Mouse (Mus musculus): ENCODE measurements around the gene Srgap2.
A peak's percentile ranks its signal among the peaks of the same experiment; 100 is the strongest.
"Not testable (repeated sequence)": the region's sequence is repeated elsewhere in the genome, so short reads cannot be mapped to it uniquely, and the experiment has no call there.

Gene Srgap2

GRCm38 (mm10) chr1:131357213-131357612 is 169.9 kb downstream of the Srgap2 start:
- no peak for ATAC-seq (ENCODE audit: insufficient number of reproducible peaks, low FRiP score, low TSS enrichment)

DNA sequence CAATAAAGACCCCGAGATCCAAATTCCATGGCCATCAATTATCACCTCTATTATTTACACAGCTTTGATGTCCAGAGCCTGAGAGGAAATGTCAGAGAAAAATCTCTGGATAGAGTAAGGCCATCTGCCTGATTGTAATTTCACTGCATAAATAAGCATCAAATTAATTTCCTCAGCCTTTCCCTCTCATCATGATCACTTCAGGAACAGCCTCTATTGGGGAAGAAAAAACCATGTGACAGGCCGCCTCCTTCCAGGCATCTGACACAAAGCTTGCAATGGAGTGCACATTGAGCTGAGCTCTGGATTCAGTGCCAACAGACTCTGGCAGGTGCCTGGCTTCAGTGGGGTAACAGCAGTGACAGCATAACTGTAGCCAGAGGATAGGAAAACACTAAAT is 175.7 kb downstream of the Srgap2 start:
- ATAC-seq (ENCODE audit: insufficient number of reproducible peaks, low FRiP score, low TSS enrichment), result peak; percentile 98

- no peak for ATAC-seq (ENCODE audit: insufficient number of reproducible peaks, low FRiP score, low TSS enrichment)
Measured at GRCm38 (mm10) chr1:131349993-131350510, 177.1 kb downstream of the Srgap2 start.

DNA sequence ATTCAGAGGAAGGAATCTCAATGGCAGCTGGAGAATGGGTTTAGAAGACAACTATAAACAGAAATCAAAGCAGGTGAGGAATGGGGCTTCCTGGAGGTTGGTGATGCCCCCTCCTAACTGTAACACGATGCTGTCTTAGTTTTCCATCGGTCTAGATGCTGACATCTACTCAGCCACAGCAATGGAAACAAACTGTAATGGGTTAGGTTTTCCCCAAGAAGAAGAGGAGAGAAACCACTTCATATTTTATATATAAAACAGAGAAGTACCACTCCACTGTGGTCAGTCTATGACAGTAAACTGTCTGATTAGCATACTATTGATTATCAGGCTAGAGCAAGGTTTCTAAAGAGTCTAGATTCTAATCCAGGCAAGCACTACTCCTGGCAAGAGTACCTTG is 179.4 kb downstream of the Srgap2 start:
- ATAC-seq (ENCODE audit: insufficient number of reproducible peaks, low FRiP score, low TSS enrichment), result no peak

DNA sequence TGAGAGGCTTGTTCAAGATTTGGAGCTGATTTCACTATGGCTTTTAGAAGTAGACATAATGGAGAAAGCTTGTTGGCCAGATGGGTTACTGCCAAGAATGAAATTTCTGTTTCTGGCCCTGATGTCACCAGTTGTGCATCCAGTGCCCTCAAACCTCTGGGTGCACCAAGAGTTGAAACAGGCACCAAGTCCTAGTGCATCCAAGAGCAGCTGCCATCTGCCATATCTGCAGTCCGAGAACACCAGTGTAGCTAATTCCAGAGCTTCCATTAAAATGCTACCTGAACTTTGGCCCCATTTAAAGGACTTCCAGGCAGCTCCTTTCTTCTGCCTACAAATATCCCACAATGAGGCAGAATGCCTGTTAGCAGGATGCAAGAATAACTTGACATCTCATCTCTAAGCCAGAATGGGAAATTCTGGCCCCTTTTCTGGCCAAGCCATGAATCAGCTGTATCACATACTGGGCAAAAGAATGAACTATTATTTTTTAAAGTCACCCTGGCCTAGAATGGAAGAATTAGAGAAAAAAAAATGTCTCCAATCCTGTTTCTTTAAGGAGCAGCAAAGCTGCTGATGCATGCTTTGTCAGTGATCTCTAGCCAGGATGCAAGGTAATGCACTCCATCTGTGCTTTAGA is 180.1 kb downstream of the Srgap2 start:
- no peak for ATAC-seq (ENCODE audit: insufficient number of reproducible peaks, low FRiP score, low TSS enrichment)

- ATAC-seq (ENCODE audit: insufficient number of reproducible peaks, low FRiP score, low TSS enrichment), result no peak
Measured at GRCm38 (mm10) chr1:131345422-131346419, 181.4 kb downstream of the Srgap2 start.

DNA sequence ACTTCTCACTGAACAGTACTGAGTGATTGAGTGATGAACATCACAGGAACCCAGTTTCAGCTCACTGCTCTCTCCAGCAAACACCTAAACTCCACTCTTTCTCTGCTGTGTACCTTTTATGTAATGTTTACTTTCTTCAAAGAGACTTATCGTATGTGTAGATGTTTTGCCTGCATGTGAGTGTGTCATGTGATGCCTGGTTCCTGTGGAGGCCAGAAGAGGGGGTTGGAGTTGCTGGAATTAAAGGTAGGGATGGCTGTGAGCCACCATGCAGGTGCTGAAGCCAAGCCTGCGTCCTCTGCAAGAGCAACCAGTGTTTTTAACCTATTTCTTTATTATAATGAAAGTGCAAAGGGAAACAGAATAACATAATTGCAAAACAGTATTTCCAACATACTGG is 182.5 kb downstream of the Srgap2 start:
- no peak for ATAC-seq (ENCODE audit: insufficient number of reproducible peaks, low FRiP score, low TSS enrichment)

GRCm38 (mm10) chr1:131336017-131336416 is 191.1 kb downstream of the Srgap2 start:
- ATAC-seq (ENCODE audit: insufficient number of reproducible peaks, low FRiP score, low TSS enrichment), result 0 out of 2 replicates have a peak, but pooled peaks have one; percentile 10

GRCm38 (mm10) chr1:131335604-131336003 is 191.5 kb downstream of the Srgap2 start:
- peak; percentile 86 for ATAC-seq (ENCODE audit: insufficient number of reproducible peaks, low FRiP score, low TSS enrichment)

DNA sequence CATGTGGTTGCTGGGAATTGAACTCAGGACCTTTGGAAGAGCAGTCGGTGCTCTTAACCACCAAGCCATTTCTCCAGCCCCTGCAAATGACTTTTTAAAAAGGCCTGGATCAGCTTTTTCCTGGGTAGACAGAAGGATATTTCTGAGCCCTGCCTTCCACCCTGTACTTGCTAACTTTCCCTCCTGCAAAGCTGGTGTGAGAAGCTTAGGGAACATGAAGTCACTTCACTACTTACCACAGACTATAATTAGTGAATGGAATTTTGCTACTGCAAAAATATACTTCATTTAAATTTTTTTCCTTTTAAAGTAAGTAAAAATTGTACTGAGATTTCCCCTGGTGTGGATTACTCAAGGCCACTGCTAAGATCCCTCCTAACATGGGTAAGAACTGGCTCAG is 196.0 kb downstream of the Srgap2 start:
- ATAC-seq (ENCODE audit: insufficient number of reproducible peaks, low FRiP score, low TSS enrichment), result no peak

- not testable (repeated sequence) for ATAC-seq (ENCODE audit: insufficient number of reproducible peaks, low FRiP score, low TSS enrichment)
Measured at GRCm38 (mm10) chr1:131329093-131329492, 198.1 kb downstream of the Srgap2 start.

- peak; percentile 75 for ATAC-seq (ENCODE audit: insufficient number of reproducible peaks, low FRiP score, low TSS enrichment)
Measured at GRCm38 (mm10) chr1:131327167-131327566, 200.0 kb downstream of the Srgap2 start.

GRCm38 (mm10) chr1:131324816-131325463 is 202.2 kb downstream of the Srgap2 start:
- no peak for ATAC-seq (ENCODE audit: insufficient number of reproducible peaks, low FRiP score, low TSS enrichment)

DNA sequence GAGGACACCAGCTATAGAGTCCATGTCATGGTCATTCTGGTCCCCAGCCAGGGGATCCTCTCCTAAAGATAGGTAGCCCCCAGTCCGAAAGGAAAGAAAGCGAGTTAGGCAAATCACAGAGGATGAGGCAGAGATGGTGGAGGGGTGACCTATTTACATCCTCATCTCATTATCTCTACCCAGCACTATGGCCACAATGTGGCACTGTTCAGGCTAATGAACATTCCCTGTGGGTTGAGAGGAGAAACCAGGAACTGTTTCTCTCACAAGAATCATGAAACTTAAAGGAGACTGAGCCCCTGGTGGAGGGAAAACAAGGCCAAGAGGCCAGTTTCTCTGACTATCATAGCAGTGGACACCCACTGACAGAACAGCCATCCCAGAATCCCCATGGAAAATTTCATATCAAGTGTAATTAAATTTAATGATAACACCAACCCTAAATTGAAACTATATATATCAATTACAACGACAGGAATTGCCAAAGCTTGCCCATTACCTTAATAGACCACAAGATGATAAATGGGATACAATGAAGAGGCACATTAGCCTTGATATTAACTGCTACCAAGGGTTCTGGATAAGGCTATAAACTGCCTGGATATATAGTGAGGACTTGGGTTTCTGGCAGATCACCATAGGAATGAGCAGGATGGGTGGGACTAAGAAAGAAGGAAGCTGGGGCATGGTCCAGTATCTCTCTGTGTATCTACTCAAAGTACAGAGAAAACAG is 207.4 kb downstream of the Srgap2 start:
- ATAC-seq (ENCODE audit: insufficient number of reproducible peaks, low FRiP score, low TSS enrichment), result peak; percentile 56; the same call in 1 of the 2 replicates

DNA sequence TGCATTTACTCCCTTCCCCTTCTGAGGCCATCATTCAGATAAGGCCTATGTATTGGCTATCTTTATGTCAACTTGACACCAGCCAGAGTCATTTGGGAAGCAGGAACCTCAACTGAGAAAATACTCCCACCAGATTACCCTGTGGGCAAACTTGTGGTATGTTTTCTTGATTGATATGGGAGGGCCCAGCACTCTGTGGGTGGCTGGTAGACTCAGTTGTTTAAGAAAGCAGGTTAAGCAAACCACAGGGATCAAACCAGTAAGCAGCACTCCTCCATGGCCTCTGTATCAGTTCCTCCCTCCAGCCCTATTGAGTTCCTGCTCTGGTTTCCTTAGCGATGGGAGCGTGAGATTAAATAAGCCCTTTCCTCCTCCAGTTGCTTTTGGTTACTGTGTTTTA is 208.8 kb downstream of the Srgap2 start:
- ATAC-seq (ENCODE audit: insufficient number of reproducible peaks, low FRiP score, low TSS enrichment), result no peak

DNA sequence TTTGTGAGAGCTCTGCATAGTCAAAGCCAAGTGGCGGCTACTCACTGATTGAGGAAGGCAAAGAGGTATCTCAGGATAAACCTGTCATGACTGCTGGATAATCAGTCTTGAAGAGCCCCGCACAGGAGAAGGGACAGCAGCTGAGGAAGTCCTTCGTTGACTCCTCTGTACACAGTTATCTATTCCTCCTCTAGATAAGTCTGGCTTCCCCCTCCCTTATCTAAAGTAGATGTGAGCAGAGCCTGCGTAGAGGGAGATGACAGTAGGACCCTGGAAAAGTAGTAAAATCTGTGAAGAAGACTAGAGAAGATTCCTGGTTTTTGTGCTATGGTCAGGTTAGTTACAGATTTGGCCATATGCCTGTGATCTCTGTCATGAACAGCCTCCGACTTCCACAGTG is 209.5 kb downstream of the Srgap2 start:
- ATAC-seq (ENCODE audit: insufficient number of reproducible peaks, low FRiP score, low TSS enrichment), result no peak

GRCm38 (mm10) chr1:131311284-131311683 is 215.9 kb downstream of the Srgap2 start:
- no peak for ATAC-seq (ENCODE audit: insufficient number of reproducible peaks, low FRiP score, low TSS enrichment)

GRCm38 (mm10) chr1:131310237-131310818 is 216.8 kb downstream of the Srgap2 start:
- ATAC-seq (ENCODE audit: insufficient number of reproducible peaks, low FRiP score, low TSS enrichment), result peak; percentile 97

GRCm38 (mm10) chr1:131300750-131301149 is 226.4 kb downstream of the Srgap2 start:
- ATAC-seq (ENCODE audit: insufficient number of reproducible peaks, low FRiP score, low TSS enrichment), result no peak

GRCm38 (mm10) chr1:131299788-131300187 is 227.4 kb downstream of the Srgap2 start:
- no peak for ATAC-seq (ENCODE audit: insufficient number of reproducible peaks, low FRiP score, low TSS enrichment)
